Mouse (Mus musculus) urinary bladder, postnatal 36 days (tissue): ENCODE measurements around the gene Ankrd13d.
"Not testable (repeated sequence)": the region's sequence is repeated elsewhere in the genome, so short reads cannot be mapped to it uniquely, and the experiment has no call there.

Source experiments
- DNase-seq, 2 experiments: peaks; one replicate each; pipeline ENCODE4 v3.0.0; 2022; ENCODE audit warnings: low spot score in 2 of 2, mixed read lengths in 1 of 2

The Ankrd13d gene

GRCm38 (mm10) chr19:4264171-4264780 is 18.7 kb downstream of the Ankrd13d start:
- no peak for DNase-seq

- DNase-seq: peak; percentile 20 to 28
These were observed 19.2 kb downstream of the Ankrd13d start for GRCm38 (mm10) chr19:4263702-4264101.

GRCm38 (mm10) chr19:4262756-4263155 is 20.2 kb downstream of the Ankrd13d start:
- no peak for DNase-seq

DNA sequence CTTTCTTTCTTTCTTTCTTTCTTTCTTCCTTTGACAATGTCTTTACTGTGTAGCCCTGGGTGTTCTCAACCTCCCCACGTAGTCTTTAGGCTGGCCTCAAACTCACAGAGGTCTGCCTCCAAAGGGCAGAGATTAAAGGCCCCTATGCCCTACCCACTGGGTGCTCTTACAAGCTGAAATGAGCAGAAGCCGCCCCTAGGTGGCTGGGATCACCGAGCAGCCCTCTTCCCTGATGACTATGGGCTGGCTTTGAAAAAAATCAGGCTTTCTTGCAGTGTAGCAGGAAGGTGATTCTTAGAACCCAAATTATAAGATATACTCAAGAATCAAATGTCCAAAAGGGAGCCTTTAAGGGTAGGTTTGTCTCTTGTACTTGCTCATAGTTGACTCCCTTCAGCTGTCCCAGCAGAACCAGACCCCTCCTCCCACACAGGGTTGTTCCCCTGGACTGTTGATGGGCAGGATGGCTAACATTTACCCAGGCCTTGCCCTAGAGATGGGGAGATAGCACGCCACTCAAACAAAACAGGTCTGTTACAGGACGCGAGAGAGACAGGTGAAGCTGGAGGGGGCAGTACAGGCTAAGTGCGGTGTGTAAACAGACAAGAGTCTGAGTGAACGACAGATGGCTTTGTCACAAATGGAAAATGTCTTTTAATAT is 21.8 kb downstream of the Ankrd13d start:
- DNase-seq: peak; percentile 45 to 55

- no peak for DNase-seq
These were observed 25.1 kb downstream of the Ankrd13d start for GRCm38 (mm10) chr19:4257897-4258252.

- peak; percentile 86 to 92 for DNase-seq
These were observed 25.6 kb downstream of the Ankrd13d start for GRCm38 (mm10) chr19:4257216-4257896.

DNA sequence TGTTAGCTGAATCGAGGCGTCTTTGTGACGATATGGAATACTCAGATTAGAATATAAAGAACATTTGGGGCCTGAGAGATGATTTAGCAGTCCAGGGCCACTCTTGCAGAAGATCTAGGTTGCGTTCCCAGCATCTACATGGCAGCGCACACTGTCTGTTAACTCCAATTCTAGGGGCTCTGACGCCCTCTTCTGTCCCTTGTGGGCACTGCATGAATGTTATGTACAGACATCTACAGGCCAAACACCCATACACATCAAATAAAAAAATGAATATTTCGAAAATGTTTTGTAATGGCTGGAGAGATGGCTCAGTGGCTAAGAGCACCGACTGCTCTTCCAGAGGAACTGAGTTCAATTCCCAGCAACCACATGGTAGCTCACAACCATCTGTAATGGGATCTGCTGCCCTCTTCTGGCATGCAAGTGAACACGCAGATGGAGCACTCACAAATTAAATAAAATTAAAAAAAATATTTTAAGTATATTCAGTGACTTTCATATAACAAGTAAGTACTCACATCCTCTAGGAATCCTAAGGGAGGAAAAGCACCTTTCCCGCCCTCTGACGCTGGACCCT is 27.3 kb downstream of the Ankrd13d start:
- no peak for DNase-seq

- no peak for DNase-seq
These were observed 28.7 kb downstream of the Ankrd13d start for GRCm38 (mm10) chr19:4254230-4254629.

GRCm38 (mm10) chr19:4248683-4249082 is 34.3 kb downstream of the Ankrd13d start:
- DNase-seq: not testable (repeated sequence)

- DNase-seq: no peak
These were observed 35.9 kb downstream of the Ankrd13d start for GRCm38 (mm10) chr19:4247010-4247409.

GRCm38 (mm10) chr19:4244775-4245174 is 38.2 kb downstream of the Ankrd13d start:
- DNase-seq: no peak

DNA sequence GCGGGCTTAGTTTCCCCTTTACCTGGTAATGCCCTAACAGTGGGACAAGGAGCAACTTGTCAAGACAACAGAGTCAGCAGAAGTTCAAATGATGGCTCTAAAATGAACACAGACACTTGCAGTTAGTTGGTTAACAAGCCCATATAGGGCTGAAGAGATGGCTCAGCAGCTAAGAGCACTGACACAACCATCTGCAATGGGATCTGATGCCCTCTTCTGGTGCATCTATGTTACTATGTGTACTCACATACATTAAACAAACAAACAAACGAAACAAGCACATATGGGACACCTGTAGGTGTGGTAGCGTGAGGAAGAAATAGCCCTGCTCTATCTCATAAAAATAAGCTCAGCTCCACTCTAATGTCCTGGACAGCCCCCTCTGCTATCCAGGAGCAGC is 40.5 kb downstream of the Ankrd13d start:
- no peak for DNase-seq

- no peak for DNase-seq
These were observed 42.7 kb downstream of the Ankrd13d start for GRCm38 (mm10) chr19:4240247-4240668.

DNA sequence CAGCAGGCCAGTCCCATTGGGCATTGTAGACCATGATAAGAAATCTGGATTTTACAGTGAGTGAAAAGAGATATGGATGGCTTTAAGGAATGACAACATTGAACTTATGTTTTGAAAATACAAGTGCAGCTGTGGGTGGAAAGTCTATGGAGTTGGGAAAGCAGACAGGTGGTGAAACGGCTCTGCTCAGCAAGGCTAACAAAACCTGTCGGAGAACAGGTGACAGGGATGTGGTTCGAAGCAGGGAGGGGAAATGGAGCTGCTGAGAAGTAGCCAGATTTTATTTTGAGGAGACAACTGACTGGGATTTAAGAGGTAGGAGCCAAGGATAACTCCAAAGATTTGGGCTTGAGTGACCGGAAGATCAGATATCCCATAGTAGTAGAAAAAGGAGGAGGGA is 48.4 kb downstream of the Ankrd13d start:
- DNase-seq: no peak

GRCm38 (mm10) chr19:4232651-4233050 is 50.3 kb downstream of the Ankrd13d start:
- no peak for DNase-seq

DNA sequence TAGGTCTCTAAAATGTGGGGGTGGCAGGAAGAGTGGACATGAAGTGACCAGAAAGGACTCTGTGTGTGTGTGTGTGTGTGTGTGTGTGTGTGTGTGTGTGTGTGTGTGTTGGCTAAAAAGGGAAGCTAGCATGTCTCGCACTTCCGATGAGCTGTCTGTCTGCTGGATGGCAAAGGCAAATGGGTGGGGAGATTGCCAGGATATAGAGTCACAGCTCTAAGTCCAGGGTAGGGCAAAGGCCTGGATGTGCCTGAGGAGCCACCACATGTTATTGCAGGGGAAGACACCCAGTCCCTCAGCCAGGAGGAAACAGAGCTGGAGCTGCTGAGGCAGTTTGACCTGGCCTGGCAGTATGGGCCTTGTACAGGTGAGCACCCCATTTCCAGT is 50.8 kb downstream of the Ankrd13d start:
- DNase-seq: no peak

GRCm38 (mm10) chr19:4231253-4232185 is 51.4 kb downstream of the Ankrd13d start, which contains the start of gene Pold4:
Pold4 (plus strand) TSS chr19:4231899.
- DNase-seq: peak; percentile 97 to 98

DNA sequence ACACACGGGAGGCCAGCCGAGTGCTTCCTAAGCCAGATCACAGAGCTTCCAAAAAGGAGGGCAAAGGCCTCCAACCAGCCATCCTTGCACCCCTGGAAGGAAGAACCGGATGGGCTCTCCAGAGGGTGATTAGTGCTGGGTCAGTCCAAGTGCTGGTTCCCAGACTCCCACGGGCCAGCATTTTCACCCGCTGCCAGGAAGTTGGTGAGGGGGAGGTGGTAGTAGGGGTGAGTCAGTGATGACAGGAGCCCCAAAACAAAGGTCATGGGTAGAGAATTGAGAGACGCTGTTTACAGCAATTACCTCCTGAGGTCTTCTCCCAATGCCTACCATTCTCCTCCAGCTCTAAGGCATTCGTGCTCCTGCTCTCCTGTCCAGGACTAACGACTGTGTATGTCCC is 52.5 kb downstream of the Ankrd13d start:
- DNase-seq: peak in 1 of 2 experiments; percentile 43

GRCm38 (mm10) chr19:4229451-4230076 is 53.4 kb downstream of the Ankrd13d start:
- DNase-seq: no peak

DNA sequence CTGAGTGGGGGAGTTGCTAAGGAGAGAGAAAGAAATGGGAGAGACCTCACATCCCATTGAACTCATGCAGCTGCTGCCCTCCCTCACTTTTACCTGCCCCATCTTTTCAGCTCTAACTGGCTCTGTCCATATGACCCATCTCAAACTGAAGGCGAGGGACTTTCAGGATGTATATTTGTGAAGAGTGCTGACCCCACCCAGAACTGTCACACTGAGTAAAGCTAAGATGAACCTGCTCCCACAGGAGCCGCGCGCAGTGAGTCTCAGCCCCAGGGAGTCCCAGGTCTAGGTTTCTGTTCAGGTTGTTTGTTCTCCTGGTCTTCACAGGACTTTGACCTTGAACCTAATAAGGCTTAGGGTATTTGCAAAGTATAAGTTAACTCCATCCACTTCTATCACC is 54.0 kb downstream of the Ankrd13d start:
- no peak for DNase-seq
